Mouse (Mus musculus): ENCODE data around the gene Pld1. TPM values are rescaled to one million over a fixed set of nuclear protein-coding genes. Genes with fewer than 3 reads are reported as not detected.
A peak's percentile ranks its signal among the peaks of the same experiment; 100 is the strongest.

The Pld1 gene
- polyA plus RNA-seq, 1 experiment from 2014 or later: 5.6 TPM

DNA sequence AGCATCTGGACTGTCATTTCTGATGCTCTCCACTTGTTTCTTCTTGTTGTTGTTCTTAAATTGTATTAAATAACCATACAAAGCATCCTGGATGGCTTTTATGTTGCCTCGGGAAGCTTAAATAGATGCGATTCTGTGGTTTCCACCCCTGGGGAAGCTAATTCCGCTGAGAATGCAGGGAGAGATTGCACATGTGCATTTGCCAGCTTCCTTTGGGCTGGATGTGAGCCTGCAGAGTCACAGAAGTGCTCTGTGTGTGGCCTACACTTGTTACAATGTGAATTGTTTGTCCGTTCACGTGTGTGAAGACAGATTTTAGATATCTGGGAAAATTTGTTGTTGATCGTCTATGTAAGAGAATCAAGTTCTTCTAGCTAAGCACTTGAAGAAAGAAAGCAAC is 74.9 kb downstream of the Pld1 start:
- no peak for ATAC-seq (ENCODE audit: low read depth)
- no peaks in the 10 kb centered on the region for H3K27me3 ChIP-seq
- no peak overlapping the region for H3K27ac ChIP-seq (replicated peaks)
- no peak overlapping the region for H3K4me3 ChIP-seq
- WGBS: 64% methylated on average over 6 of the region's 6 CpGs
- H3K4me1 ChIP-seq (replicated peaks): 0 out of 2 replicates have a peak, but pooled peaks cover 2% of the 10 kb centered on the region
- H3K4me2 ChIP-seq: no peak overlapping the region
- no peak overlapping the region for H3K9ac ChIP-seq
- 0 out of 2 replicates have a peak, but pooled peaks cover 8% of the 10 kb centered on the region for H3K9me3 ChIP-seq
- H3K36me3 ChIP-seq: no peaks in the 10 kb centered on the region

DNA sequence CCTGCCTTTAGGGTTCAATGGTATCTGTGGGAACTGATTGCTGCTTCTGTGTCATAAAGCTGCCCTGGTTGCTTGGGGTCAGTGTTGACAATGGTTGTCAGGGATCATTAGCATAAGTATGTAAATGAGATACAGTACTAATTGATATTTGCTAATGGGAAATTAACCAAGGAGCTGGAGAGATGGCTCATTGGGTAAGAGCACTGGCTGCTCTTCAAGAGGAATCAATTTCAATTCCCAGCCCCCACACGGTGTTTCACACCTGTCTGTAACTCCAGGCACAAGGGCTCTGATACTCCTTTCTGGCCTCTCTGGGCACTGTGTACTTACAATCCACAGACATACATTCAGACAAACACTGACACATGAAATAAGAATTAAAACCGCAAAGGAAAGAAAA is 78.5 kb downstream of the Pld1 start:
- Histone ChIP-seq H3K4me2 (no peak overlapping the region), H3K27me3 (no peaks in the 10 kb centered on the region), H3K9ac (no peak overlapping the region), H3K27ac (replicated peaks) (no peak overlapping the region), H3K36me3 (no peaks in the 10 kb centered on the region), H3K4me3 (no peak overlapping the region), H3K4me1 (replicated peaks) (0 out of 2 replicates have a peak, but pooled peaks cover 6% of the 10 kb centered on the region), H3K9me3 (0 out of 2 replicates have a peak, but pooled peaks cover 8% of the 10 kb centered on the region)
- ATAC-seq (ENCODE audit: low read depth): peak; percentile 23; the same call in 1 of the 2 replicates
- WGBS: 86% methylated on average over 2 of the region's 2 CpGs

DNA sequence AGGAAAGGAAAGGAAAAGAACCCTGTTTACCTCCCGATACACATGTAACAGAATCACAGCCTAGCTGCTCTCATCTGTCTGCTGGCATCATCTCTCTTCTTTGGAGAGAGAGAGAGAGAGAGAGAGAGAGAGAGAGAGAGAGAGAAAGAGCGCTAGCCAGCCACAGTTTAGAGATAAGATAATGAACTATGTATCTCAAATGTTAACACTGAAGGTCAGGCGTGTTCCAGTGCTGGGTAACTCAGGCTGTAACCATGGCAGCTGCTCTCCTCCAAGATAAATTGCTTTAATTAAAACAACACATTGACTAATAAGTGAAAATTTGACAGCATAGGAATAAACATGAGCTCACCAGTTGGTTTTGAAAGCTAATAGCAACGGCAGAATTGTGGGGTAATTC is 81.2 kb downstream of the Pld1 start:
- ATAC-seq (ENCODE audit: low read depth): no peak
- Histone ChIP-seq H3K36me3 (no peaks in the 10 kb centered on the region), H3K4me3 (no peak overlapping the region), H3K9me3 (0 out of 2 replicates have a peak, but pooled peaks cover 3% of the 10 kb centered on the region), H3K4me2 (no peak overlapping the region), H3K4me1 (replicated peaks) (0 out of 2 replicates have a peak, but pooled peaks cover 6% of the 10 kb centered on the region), H3K27me3 (no peaks in the 10 kb centered on the region), H3K27ac (replicated peaks) (no peak overlapping the region), H3K9ac (no peak overlapping the region)
- 68% methylated on average over 4 of the region's 4 CpGs for WGBS

DNA sequence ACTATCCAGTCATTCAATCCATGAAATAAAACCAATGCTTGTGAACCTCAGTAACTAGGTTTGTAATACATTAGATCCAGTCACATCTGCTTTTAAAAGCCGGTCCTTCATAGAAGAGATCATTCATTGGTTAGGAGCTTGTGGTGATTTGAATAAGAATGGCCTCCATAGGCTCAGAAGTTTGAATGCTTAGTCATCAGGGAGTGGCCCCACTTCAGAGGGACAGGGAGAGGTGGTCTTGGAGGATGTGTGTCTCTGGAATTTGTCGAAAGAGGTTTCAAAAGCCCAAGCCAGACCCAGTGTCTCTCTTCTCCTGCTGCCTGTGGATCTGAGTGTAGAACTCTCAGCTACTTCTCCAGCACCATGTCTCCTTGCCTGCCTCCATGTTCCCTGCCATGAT is 81.9 kb downstream of the Pld1 start:
- no peak for ATAC-seq (ENCODE audit: low read depth)
- WGBS: 79% methylated on average over 2 of the region's 2 CpGs
- H3K9ac ChIP-seq: no peak overlapping the region
- H3K9me3 ChIP-seq: no peaks in the 10 kb centered on the region
- H3K27me3 ChIP-seq: no peaks in the 10 kb centered on the region
- no peak overlapping the region for H3K27ac ChIP-seq (replicated peaks)
- H3K36me3 ChIP-seq: no peaks in the 10 kb centered on the region
- no peak overlapping the region for H3K4me3 ChIP-seq
- 0 out of 2 replicates have a peak, but pooled peaks cover 6% of the 10 kb centered on the region for H3K4me1 ChIP-seq (replicated peaks)
- H3K4me2 ChIP-seq: no peak overlapping the region

DNA sequence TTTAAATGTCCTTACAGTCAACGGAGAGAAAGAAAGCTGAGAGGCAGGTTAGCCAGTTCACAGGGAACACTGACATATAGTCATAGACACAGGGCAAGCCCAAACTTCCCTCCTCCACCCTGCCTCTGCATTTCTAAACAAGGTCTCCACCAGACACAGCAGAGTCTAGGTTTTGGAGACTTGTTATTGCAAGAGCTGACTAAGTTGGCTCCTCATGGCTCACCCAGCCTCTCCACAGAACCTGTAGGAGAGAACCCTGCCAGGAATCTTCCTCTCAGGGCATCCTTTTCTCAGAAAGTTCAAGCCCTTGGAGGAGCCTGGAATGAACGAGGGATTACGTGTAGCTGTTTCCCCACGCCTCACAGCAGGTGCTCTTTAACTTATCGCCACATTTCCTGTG is 83.7 kb downstream of the Pld1 start:
- no peaks in the 10 kb centered on the region for H3K9me3 ChIP-seq
- no peaks in the 10 kb centered on the region for H3K36me3 ChIP-seq
- no peak overlapping the region for H3K4me2 ChIP-seq
- H3K27ac ChIP-seq (replicated peaks): no peak overlapping the region
- no peak for ATAC-seq (ENCODE audit: low read depth)
- H3K9ac ChIP-seq: no peak overlapping the region
- no peak overlapping the region for H3K4me3 ChIP-seq
- WGBS: 84% methylated on average over 5 of the region's 5 CpGs
- H3K4me1 ChIP-seq (replicated peaks): 0 out of 2 replicates have a peak, but pooled peaks cover 3% of the 10 kb centered on the region
- no peaks in the 10 kb centered on the region for H3K27me3 ChIP-seq

DNA sequence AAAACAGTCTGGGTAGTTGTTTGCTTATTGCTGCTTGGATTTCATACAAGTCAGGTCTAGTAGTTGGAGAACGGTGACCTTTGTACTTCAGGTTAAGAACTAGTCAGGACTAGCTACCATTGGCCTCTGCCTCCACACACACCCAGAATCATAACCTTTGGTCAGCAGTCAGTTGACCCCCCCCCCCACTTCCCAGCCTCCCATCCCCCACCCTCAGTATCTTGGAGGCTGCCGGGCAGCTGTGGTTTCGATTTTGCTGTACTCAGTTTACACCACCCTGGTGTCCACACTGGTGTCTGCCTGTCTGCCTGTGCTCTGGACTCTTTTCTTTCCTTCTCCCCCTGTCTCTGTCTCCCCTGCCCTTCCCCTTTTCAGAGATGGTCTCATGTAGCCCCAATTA is 88.4 kb downstream of the Pld1 start:
- WGBS: 79% methylated on average over 3 of the region's 3 CpGs
- H3K27ac ChIP-seq (replicated peaks): no peak overlapping the region
- no peaks in the 10 kb centered on the region for H3K4me1 ChIP-seq (replicated peaks)
- no peaks in the 10 kb centered on the region for H3K36me3 ChIP-seq
- no peak overlapping the region for H3K9ac ChIP-seq
- H3K27me3 ChIP-seq: no peaks in the 10 kb centered on the region
- no peak overlapping the region for H3K4me3 ChIP-seq
- H3K4me2 ChIP-seq: no peak overlapping the region
- no peaks in the 10 kb centered on the region for H3K9me3 ChIP-seq
- no peak for ATAC-seq (ENCODE audit: low read depth)

DNA sequence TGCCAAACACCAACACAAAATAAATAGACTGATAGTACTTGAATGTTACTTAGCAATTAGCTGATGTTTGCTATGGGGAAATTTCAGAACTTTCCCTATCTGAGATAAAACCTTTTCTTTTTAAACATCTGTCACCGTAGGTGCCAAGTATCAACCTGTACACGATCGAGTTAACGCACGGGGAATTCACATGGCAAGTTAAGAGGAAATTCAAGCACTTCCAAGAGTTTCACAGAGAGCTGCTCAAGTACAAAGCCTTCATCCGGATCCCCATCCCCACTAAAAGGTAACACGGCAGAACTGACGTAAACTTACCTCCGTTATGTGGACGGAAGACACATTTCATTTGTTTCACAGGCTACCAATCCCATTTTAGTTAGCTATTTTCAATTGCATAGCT is 90.0 kb downstream of the Pld1 start:
- 92% methylated on average over 10 of the region's 10 CpGs for WGBS
- no peaks in the 10 kb centered on the region for H3K27me3 ChIP-seq
- H3K4me1 ChIP-seq (replicated peaks): no peaks in the 10 kb centered on the region
- H3K9me3 ChIP-seq: no peaks in the 10 kb centered on the region
- H3K4me2 ChIP-seq: no peak overlapping the region
- H3K4me3 ChIP-seq: no peak overlapping the region
- no peaks in the 10 kb centered on the region for H3K36me3 ChIP-seq
- ATAC-seq (ENCODE audit: low read depth): no peak
- no peak overlapping the region for H3K27ac ChIP-seq (replicated peaks)
- H3K9ac ChIP-seq: no peak overlapping the region

DNA sequence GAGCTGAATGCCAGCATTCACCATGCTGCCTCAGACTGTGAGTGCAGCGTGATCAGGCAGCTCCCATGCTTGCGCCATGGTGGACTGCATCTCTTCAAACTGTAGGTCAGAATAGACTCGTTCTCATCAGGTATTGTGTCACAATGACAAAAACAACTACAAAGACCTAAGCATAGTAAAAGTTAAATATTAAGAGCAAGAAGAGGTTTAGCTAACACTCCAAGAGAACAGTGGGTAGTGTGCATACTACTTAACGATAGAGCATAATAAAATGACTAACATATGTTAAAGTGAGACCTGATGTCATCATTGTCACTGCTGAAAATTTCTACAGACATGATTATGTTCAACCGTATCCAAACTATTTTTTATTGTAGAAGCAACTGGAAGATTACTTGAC is 92.4 kb downstream of the Pld1 start:
- Histone ChIP-seq H3K4me3 (no peak overlapping the region), H3K4me2 (no peak overlapping the region), H3K9ac (no peak overlapping the region), H3K9me3 (no peaks in the 10 kb centered on the region), H3K4me1 (replicated peaks) (no peaks in the 10 kb centered on the region), H3K27ac (replicated peaks) (no peak overlapping the region), H3K27me3 (no peaks in the 10 kb centered on the region), H3K36me3 (no peaks in the 10 kb centered on the region)
- no peak for ATAC-seq (ENCODE audit: low read depth)
- 93% methylated on average over 5 of the region's 5 CpGs for WGBS

DNA sequence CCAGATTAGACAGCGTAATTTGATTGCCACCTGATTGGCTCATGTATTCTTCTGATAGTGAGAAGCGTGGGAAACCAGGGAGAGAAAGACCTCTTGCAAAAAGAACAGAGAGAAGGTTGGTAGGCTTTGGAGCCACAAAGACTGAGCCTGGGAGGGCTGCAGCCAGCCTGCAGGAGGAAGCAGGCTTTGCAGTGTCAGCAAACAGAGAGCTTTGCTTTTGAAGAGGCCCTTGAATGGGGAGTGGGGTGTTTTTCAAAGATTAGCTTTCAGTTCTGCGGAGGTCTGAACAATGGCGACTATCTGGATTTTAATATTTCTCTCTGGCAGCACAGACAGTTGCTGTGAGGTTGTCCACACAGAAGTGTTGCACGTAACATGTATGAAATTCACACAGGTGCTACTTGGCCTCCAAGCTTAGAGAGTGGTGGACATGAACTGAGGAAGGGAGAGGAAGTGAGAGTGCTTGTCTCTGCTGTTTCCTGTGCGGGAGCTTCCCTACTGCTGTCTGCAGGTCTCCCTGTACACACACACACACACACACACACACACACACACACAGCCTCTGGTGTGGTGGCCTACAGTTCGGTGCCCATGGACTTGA is 93.2 kb downstream of the Pld1 start:
- no peaks in the 10 kb centered on the region for H3K4me1 ChIP-seq (replicated peaks)
- WGBS: 78% methylated on average over 7 of the region's 7 CpGs
- no peak overlapping the region for H3K9ac ChIP-seq
- no peaks in the 10 kb centered on the region for H3K9me3 ChIP-seq
- no peaks in the 10 kb centered on the region for H3K36me3 ChIP-seq
- no peak overlapping the region for H3K27ac ChIP-seq (replicated peaks)
- no peak overlapping the region for H3K4me3 ChIP-seq
- ATAC-seq (ENCODE audit: low read depth): no peak
- H3K27me3 ChIP-seq: no peaks in the 10 kb centered on the region
- no peak overlapping the region for H3K4me2 ChIP-seq

DNA sequence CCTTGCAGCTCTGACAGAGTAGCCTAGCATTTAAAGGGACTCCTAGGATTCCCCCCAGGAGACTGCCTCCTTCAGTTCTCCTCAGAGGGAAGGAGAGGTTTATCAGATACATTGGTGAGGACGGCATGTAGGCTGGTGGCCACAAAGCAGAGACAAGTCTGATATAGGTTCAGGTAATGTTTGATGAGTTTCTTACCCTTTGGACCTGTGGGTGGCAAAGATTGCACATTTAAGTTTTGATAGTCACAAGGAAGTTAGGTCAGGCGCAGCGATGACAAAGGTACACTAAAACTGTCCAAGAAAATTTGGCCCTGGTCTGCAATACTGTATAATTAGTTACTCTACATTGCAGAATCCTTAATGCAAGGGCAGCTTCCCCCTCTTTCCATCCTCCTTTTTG is 95.4 kb downstream of the Pld1 start:
- Histone ChIP-seq H3K4me3 (no peak overlapping the region), H3K27me3 (no peaks in the 10 kb centered on the region), H3K9me3 (no peaks in the 10 kb centered on the region), H3K9ac (no peak overlapping the region), H3K36me3 (no peaks in the 10 kb centered on the region), H3K4me2 (no peak overlapping the region), H3K4me1 (replicated peaks) (no peaks in the 10 kb centered on the region), H3K27ac (replicated peaks) (no peak overlapping the region)
- no peak for ATAC-seq (ENCODE audit: low read depth)
- 95% methylated on average over 3 of the region's 3 CpGs for WGBS

DNA sequence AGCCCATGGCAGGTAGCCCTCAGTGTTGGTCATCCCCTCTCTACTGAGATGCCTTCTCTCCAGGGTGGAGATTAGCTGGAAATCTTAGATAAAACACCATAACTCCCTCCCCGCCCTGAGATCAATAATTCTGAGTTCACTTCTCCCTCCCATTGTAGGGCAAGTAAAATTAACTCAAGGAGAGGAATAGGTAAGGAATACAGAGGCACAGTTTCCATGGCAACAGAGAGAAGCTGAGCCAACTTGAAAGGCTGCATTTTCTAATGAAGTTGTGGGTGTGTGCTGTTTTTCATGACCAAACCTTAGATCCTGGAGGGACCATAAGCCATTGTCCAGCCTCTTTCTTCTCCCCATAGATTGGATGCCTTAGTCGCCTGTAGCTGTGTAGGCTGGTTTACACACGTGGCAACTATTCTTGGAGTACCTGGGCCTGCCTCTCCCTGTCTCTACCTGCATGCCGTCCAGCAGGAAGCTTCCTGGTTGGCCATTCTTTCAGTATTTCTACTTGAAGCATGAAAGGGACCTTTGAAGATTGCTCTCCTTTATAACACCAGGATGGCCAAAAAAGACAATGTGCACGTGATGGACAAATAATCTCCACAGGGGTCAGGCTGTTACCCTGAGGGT is 96.3 kb downstream of the Pld1 start:
- no peaks in the 10 kb centered on the region for H3K36me3 ChIP-seq
- H3K27me3 ChIP-seq: no peaks in the 10 kb centered on the region
- H3K4me3 ChIP-seq: no peak overlapping the region
- 71% methylated on average over 5 of the region's 5 CpGs for WGBS
- no peak overlapping the region for H3K9ac ChIP-seq
- no peaks in the 10 kb centered on the region for H3K4me1 ChIP-seq (replicated peaks)
- no peak overlapping the region for H3K27ac ChIP-seq (replicated peaks)
- no peaks in the 10 kb centered on the region for H3K9me3 ChIP-seq
- ATAC-seq (ENCODE audit: low read depth): no peak
- no peak overlapping the region for H3K4me2 ChIP-seq

DNA sequence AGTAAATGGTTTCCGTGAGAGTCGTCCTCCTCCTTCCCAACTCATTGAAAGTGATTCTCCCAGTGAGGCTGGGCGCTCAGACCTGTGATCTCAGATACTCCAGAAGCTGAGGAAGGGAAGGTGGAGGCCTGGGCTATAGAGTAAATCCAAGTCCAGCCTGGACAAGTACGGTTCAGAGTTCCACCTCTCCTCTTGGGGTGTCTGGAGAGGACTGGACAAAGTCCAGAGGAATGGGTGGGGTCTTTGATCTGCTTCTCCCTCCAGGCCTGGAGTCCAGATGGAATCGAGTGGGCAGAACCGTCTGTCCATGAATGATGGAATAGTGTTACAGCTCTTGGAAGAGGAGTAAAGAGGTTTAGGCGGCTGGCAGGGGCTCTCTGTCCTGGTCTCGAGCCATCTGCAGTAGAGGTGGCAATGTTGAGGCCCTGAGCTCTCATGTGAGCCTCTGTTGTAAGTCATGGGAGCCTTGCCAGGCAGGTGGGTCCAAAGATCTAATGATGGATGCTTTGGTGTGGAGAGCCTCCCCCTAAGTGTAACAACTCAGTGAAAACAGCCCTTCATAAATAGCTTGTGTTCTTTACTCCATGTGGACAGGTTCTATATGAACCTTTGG is 98.9 kb downstream of the Pld1 start:
- H3K4me1 ChIP-seq (replicated peaks): no peaks in the 10 kb centered on the region
- H3K36me3 ChIP-seq: peaks cover 10% of the 10 kb centered on the region
- no peak for ATAC-seq (ENCODE audit: low read depth)
- 75% methylated on average over 8 of the region's 8 CpGs for WGBS
- no peak overlapping the region for H3K9ac ChIP-seq
- no peak overlapping the region for H3K27ac ChIP-seq (replicated peaks)
- no peaks in the 10 kb centered on the region for H3K27me3 ChIP-seq
- H3K4me3 ChIP-seq: no peak overlapping the region
- peaks cover 5% of the 10 kb centered on the region; the same call in 1 of the 2 replicates for H3K9me3 ChIP-seq
- H3K4me2 ChIP-seq: no peak overlapping the region

Measured in neural tube, embryonic 13.5 days (tissue).